Mouse (Mus musculus) spleen, adult 18-20 months (tissue): ENCODE data around the gene Ubtd1.
"Not testable (repeated sequence)": the region's sequence is repeated elsewhere in the genome, so short reads cannot be mapped to it uniquely, and the experiment has no call there.

Source experiments
- DNase-seq, 2 experiments: peaks; one replicate each; pipeline ENCODE4 v3.0.0; 2022; ENCODE audit warnings: mixed read lengths in 2 of 2

The Ubtd1 gene

DNA sequence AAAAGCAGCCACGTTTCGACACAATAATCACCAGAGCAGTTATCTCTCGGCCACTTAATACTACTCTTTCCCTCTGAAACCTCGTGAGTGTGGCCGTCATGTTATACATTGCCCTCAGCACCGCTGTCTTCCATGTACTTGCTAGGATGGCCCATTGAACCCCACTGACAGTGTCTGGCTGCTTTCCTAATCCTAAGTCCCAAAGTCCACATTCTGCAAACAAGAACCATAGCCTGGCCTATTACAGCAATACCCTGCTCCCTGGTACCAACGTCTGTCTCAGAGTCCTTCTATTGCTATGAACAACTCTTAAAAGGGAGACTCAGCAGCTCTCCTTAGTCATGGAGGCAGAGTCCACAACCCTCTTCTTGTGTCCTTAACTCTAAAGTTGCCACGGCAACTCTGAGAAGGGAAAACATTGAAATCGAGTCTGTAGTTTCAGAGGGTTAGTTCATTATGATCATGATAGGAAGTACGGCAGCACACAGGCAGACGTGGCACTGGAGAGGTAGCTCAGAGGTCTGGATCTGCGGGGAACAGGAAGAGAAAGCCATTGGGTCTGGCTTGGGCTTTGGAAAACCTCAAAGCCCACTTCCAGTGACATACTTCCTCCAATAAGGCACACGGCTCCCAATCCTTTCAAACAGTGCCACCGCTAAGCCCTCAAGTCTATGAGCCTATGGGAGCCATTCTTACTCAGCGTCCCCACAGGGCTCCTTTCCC, 90.5 kb downstream of the Ubtd1 start:
- DNase-seq = no peak

DNA sequence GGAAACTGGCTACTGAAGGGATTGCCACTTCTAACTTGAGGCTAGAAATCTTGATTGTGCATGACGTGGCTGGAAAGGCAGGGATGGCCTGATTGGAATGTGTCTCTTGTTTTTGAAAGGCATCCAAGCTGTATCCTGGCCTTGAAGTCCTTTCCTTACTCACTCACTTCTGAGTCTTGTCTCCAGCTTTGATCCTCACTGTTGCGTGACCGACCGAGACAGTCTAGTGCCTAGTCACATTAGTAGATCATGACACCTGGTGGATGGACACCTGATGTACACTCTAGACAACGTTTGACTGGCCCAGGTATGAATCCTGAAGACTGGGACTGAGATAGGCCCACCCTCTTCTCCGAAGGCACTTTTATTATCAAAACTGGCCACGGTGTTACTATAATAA, 91.2 kb downstream of the Ubtd1 start:
- no peak for DNase-seq

DNA sequence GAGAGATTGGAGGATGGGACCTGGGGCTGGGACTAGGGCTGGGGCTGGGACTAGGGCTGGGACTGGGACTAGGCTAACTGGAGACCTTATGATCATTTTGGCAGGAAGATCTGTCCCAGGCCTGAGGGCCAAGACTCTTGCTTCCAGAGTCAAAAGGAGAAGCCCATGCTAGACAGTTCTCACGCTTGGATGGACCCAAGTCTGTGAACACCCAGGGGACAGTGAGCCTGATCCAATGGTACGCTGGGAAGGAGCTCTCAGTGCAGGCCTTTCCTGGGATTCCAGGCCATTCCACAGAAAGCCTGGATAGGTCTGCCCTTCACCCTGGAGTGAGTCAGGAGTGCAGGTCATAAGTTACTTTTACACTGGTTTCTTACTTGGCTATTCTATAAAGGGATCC, 93.5 kb downstream of the Ubtd1 start:
- DNase-seq = no peak

DNA sequence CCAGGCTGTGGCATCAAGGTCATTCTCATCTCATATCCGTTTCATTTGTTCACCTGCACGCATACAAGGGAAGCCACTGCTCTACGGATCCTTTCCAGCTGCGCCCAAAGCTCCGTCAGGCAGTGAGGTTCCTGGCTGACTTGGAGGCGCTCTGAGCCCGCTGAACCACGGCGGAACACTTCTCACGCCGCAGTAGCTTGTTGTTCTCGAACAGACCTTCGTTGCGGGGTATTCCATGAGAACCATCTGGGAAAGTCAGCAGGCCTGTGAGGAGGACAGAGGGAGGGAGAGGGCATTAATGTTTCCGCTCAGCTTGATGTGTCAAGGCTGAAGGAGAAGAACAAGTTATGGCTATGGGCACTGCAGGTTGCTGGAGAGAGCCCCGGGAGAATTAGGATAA, 94.4 kb downstream of the Ubtd1 start:
- no peak for DNase-seq

GRCm38 (mm10) chr19:42078566-42078965, 97.0 kb downstream of the Ubtd1 start:
- DNase-seq = no peak

DNA sequence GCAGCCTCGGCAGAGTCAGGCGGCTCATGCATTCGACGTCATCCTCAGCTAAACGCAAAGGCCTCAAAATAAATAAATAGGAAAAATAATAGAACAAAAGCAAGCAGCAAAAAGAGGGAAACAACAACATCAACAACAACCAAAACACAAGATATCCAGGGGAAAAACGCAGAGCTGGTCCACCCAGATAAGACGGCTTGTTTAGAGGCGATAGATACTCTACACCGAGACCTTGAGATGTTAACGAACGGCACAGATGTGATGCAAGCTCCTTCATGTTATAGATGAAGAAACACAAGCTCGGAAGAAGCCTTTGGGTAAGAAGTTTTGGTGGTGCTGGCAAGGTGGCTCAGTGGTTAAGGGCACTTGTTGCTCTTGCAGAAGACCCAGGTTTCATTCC, 97.4 kb downstream of the Ubtd1 start:
- DNase-seq = no peak

- no peak for DNase-seq
Observed at GRCm38 (mm10) chr19:42079950-42080349, 98.4 kb downstream of the Ubtd1 start.

GRCm38 (mm10) chr19:42080469-42080868, 98.9 kb downstream of the Ubtd1 start:
- no peak for DNase-seq

- DNase-seq = not testable (repeated sequence)
Observed at GRCm38 (mm10) chr19:42081613-42082012, 100.0 kb downstream of the Ubtd1 start.
